Mouse (Mus musculus): Measurements from ENCODE around the gene Zbtb16. TPM values are rescaled to one million over a fixed set of nuclear protein-coding genes. Genes with fewer than 3 reads are reported as not detected.

Zbtb16 gene
- polyA plus RNA-seq, 1 experiment from 2014 or later, result 2.5 TPM

- H3K4me3 ChIP-seq (ENCODE audit: low read depth, low read length), result no peak overlapping the region
- no peak overlapping the region for H3K4me2 ChIP-seq (ENCODE audit: low read depth, low read length)
- H3K9me3 ChIP-seq (ENCODE audit: low read length), result no peaks in the 10 kb centered on the region
- no peaks in the 10 kb centered on the region for H3K36me3 ChIP-seq (replicated peaks; ENCODE audit: insufficient read depth, low read length)
- peaks cover 6% of the 10 kb centered on the region for H3K4me1 ChIP-seq (ENCODE audit: insufficient read depth)
- ATAC-seq (no peak), DNase-seq (no peak)
- no peak for TF ChIP-seq EP300 (IDR thresholded peaks at IDR 0.05; ENCODE audit: low read depth)
- no peak for TF ChIP-seq CTCF (IDR thresholded peaks at IDR 0.05; ENCODE audit: low read depth)
- H3K9ac ChIP-seq (replicated peaks), result no peak overlapping the region
- WGBS (ENCODE audit: insufficient replicate concordance), result 74% methylated on average over 7 of the region's 7 CpGs
- no peaks in the 10 kb centered on the region for H3K27me3 ChIP-seq (ENCODE audit: insufficient read depth, low read length)
- H3K27ac ChIP-seq (ENCODE audit: low read depth), result no peak overlapping the region
Measured at GRCm38 (mm10) chr9:48685721-48686120, 150.3 kb downstream of the Zbtb16 start.

GRCm38 (mm10) chr9:48684144-48684543, 151.9 kb downstream of the Zbtb16 start:
- H3K36me3 ChIP-seq (replicated peaks; ENCODE audit: insufficient read depth, low read length), result no peaks in the 10 kb centered on the region
- H3K4me3 ChIP-seq (ENCODE audit: low read depth, low read length), result no peak overlapping the region
- ATAC-seq, result no peak
- DNase-seq, result no peak
- H3K4me1 ChIP-seq (ENCODE audit: insufficient read depth), result no peaks in the 10 kb centered on the region
- no peak overlapping the region for H3K4me2 ChIP-seq (ENCODE audit: low read depth, low read length)
- H3K27ac ChIP-seq (ENCODE audit: low read depth), result no peak overlapping the region
- H3K9ac ChIP-seq (replicated peaks), result no peak overlapping the region
- H3K27me3 ChIP-seq (ENCODE audit: insufficient read depth, low read length), result no peaks in the 10 kb centered on the region
- WGBS (ENCODE audit: insufficient replicate concordance), result 77% methylated on average over 5 of the region's 5 CpGs
- TF ChIP-seq CTCF (IDR thresholded peaks at IDR 0.05; ENCODE audit: low read depth), result no peak
- H3K9me3 ChIP-seq (ENCODE audit: low read length), result no peaks in the 10 kb centered on the region

- Histone ChIP-seq H3K9me3 (ENCODE audit: low read length) (no peaks in the 10 kb centered on the region), H3K4me3 (ENCODE audit: low read depth, low read length) (no peak overlapping the region), H3K27me3 (ENCODE audit: insufficient read depth, low read length) (no peaks in the 10 kb centered on the region), H3K9ac (replicated peaks) (no peak overlapping the region), H3K27ac (ENCODE audit: low read depth) (no peak overlapping the region), H3K4me1 (ENCODE audit: insufficient read depth) (no peaks in the 10 kb centered on the region), H3K4me2 (ENCODE audit: low read depth, low read length) (no peak overlapping the region), H3K36me3 (replicated peaks; ENCODE audit: insufficient read depth, low read length) (no peaks in the 10 kb centered on the region)
- 81% methylated on average over 8 of the region's 8 CpGs for WGBS (ENCODE audit: insufficient replicate concordance)
- DNase-seq (no peak), ATAC-seq (no peak)
- TF ChIP-seq CTCF (IDR thresholded peaks at IDR 0.05; ENCODE audit: low read depth) (no peak), EP300 (IDR thresholded peaks at IDR 0.05; ENCODE audit: low read depth) (no peak)
Measured at GRCm38 (mm10) chr9:48681193-48681592, 154.8 kb downstream of the Zbtb16 start.

- H3K27ac ChIP-seq (ENCODE audit: low read depth), result no peak overlapping the region
- TF ChIP-seq CTCF (IDR thresholded peaks at IDR 0.05; ENCODE audit: low read depth) (no peak), EP300 (IDR thresholded peaks at IDR 0.05; ENCODE audit: low read depth) (no peak)
- H3K36me3 ChIP-seq (replicated peaks; ENCODE audit: insufficient read depth, low read length), result no peaks in the 10 kb centered on the region
- DNase-seq (no peak), ATAC-seq (no peak)
- no peak overlapping the region for H3K4me2 ChIP-seq (ENCODE audit: low read depth, low read length)
- WGBS (ENCODE audit: insufficient replicate concordance), result 56% methylated on average over 19 of the region's 19 CpGs
- no peak overlapping the region for H3K4me3 ChIP-seq (ENCODE audit: low read depth, low read length)
- H3K9ac ChIP-seq (replicated peaks), result no peak overlapping the region
- H3K9me3 ChIP-seq (ENCODE audit: low read length), result no peaks in the 10 kb centered on the region
- peaks cover 10% of the 10 kb centered on the region; the same call in 1 of the 2 replicates for H3K4me1 ChIP-seq (ENCODE audit: insufficient read depth)
- no peaks in the 10 kb centered on the region for H3K27me3 ChIP-seq (ENCODE audit: insufficient read depth, low read length)
Measured at GRCm38 (mm10) chr9:48678426-48679358, 157.3 kb downstream of the Zbtb16 start.

- Histone ChIP-seq H3K36me3 (replicated peaks; ENCODE audit: insufficient read depth, low read length) (no peaks in the 10 kb centered on the region), H3K4me1 (ENCODE audit: insufficient read depth) (peaks cover 10% of the 10 kb centered on the region; the same call in 1 of the 2 replicates), H3K27ac (ENCODE audit: low read depth) (no peak overlapping the region), H3K9ac (replicated peaks) (no peak overlapping the region), H3K9me3 (ENCODE audit: low read length) (no peaks in the 10 kb centered on the region), H3K4me2 (ENCODE audit: low read depth, low read length) (no peak overlapping the region), H3K4me3 (ENCODE audit: low read depth, low read length) (no peak overlapping the region), H3K27me3 (ENCODE audit: insufficient read depth, low read length) (no peaks in the 10 kb centered on the region)
- DNase-seq, result no peak
- TF ChIP-seq CTCF (IDR thresholded peaks at IDR 0.05; ENCODE audit: low read depth) (no peak), EP300 (IDR thresholded peaks at IDR 0.05; ENCODE audit: low read depth) (no peak)
- 43% methylated on average over 11 of the region's 11 CpGs for WGBS (ENCODE audit: insufficient replicate concordance)
- ATAC-seq, result peak; percentile 33; the same call in 1 of the 2 replicates
Measured at GRCm38 (mm10) chr9:48675151-48675790, 160.8 kb downstream of the Zbtb16 start.

GRCm38 (mm10) chr9:48674359-48675015, 161.5 kb downstream of the Zbtb16 start:
- H3K27ac ChIP-seq (ENCODE audit: low read depth), result no peak overlapping the region
- ATAC-seq (no peak), DNase-seq (no peak)
- no peak overlapping the region for H3K4me3 ChIP-seq (ENCODE audit: low read depth, low read length)
- no peak for TF ChIP-seq EP300 (IDR thresholded peaks at IDR 0.05; ENCODE audit: low read depth)
- TF ChIP-seq CTCF (IDR thresholded peaks at IDR 0.05; ENCODE audit: low read depth), result no peak
- H3K9me3 ChIP-seq (ENCODE audit: low read length), result no peaks in the 10 kb centered on the region
- H3K36me3 ChIP-seq (replicated peaks; ENCODE audit: insufficient read depth, low read length), result no peaks in the 10 kb centered on the region
- no peak overlapping the region for H3K4me2 ChIP-seq (ENCODE audit: low read depth, low read length)
- H3K27me3 ChIP-seq (ENCODE audit: insufficient read depth, low read length), result no peaks in the 10 kb centered on the region
- 46% methylated on average over 11 of the region's 11 CpGs for WGBS (ENCODE audit: insufficient replicate concordance)
- H3K4me1 ChIP-seq (ENCODE audit: insufficient read depth), result peaks cover 10% of the 10 kb centered on the region; the same call in 1 of the 2 replicates
- no peak overlapping the region for H3K9ac ChIP-seq (replicated peaks)
